Mouse (Mus musculus) liver, embryonic 14.5 days (tissue): ENCODE data around the gene Gm45062.

Experiments
- CTCF ChIP-seq: IDR thresholded peaks from 2 replicates; pipeline ENCODE4 v1.5.1; 2016; ENCODE audit warnings: antibody characterized with exemption, low read depth, control low read depth
- EP300 ChIP-seq: IDR thresholded peaks from 2 replicates; pipeline ENCODE4 v1.6.1; 2016; ENCODE audit warnings: antibody characterized with exemption, low read depth

DNA sequence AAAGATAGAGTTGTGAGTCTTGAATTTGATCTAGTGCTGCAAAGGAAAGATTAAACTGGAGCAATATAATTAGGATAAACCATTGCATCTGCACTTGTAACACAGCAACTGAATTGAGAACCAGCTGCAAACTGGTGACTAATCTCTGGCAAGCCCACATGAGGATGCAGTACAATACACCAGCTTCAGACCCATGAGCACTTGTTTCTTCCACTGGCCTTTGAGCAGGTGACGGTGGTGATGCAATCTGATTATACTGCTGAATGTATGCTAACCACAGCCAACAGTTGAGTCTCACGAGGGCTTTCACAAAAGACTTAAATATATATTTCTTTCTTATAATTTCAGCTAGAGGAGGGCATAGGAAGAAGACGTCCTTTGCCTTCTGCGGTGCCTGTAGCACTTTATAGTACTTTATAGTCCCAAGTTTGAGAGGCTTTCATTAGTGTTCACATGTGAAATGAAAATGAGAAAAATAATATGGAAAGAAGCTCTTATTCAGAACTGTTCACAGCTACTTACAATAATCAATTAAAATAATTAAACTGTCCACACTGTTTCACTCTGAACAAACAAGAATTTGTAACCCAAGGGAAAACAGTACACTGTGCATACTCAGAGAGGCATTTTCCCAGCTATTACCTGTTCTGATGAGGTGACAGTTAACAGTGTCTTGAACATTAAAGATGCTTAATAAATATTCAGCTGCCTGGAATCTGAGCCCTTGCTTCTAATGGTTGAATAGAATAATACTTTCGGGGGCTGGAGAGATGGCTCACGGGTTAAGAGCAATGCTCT, 40.0 kb downstream of the Gm45062 start:
- no peak for TF ChIP-seq CTCF
- no peak for TF ChIP-seq EP300
